Mouse (Mus musculus) T-helper 1 cell (primary cell): ENCODE data around the gene Sacs.
"Not testable (repeated sequence)": the region's sequence is repeated elsewhere in the genome, so short reads cannot be mapped to it uniquely, and the experiment has no call there.

Experiments
- in situ Hi-C: fragments of 300-600 bp; cut with MboI, MseI; formaldehyde crosslinking; loops from one replicate; pipeline ENCODE4 v1.15.1; 2025; ENCODE audit warnings: high pct_unique_total_duplicates

The Sacs gene

GRCm38 (mm10) chr14:61137994-61138726 is at the start of gene Sacs:
Gene Sacs (plus strand): TSS chr14:61138457.
- in situ Hi-C loops: no loop called here

DNA sequence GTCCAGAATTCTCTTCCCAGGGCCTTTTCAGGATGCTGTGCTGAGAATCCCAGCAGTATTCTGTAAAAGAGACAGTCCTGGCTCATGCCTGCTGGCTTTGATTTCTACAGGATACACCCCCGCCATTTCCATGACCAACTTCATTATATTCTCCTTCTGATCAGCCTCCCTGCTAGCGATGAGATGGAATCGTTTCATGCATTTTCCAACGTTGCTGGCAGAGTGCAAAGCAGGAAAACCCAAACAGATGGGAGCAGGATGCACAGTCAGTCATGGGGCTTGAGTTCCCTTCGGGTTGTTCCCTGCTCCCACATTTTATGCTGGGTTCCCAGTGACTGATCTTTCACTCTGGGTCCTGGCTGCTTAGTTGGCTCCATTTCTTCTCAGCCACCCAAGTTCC is 47.3 kb upstream of the Sacs start:
- in situ Hi-C loops: loop anchor here (10.0 kb wide), 1 partner anchor 524 kb away; no protein-coding TSS in a partner anchor

- in situ Hi-C loops: loop anchor here (10.0 kb wide), 1 partner anchor 523 kb away; no protein-coding TSS in a partner anchor
Measured at GRCm38 (mm10) chr14:61092073-61092472, 46.2 kb upstream of the Sacs start.

DNA sequence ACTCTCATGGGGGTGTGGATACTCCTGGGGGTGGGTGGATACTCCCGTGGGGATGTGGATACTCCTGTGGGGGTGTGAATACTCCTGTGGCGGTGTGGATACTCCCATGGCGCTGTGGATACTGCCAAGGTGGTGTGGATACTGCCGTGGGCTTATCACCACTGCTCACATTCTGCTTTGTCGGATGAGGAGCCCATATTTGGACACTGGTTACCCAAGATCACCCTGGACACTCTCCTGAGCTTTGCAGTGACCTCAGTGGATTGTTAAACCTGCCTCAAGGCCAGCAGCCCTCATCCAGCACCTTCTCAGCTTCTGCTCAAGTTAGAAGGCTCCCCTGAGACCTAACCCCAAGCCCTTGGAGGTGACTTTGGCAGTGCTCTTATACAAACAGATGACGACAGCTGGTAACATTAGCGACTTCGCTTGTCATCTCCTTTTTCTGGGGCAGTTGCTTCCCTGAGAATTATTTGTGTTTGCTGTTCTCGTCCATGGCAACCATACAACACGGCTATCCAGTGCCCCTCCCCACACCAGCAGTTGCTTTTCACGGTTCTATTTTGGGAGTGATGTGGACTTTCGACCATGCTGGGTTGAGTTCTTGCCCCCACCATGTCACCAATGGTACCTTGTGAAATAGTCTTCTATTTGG is 40.2 kb upstream of the Sacs start:
- in situ Hi-C loops: loop anchor here (10.0 kb wide), 1 partner anchor 517 kb away; no protein-coding TSS in a partner anchor

GRCm38 (mm10) chr14:61100736-61101135 is 37.5 kb upstream of the Sacs start:
- in situ Hi-C loops: no loop called here

DNA sequence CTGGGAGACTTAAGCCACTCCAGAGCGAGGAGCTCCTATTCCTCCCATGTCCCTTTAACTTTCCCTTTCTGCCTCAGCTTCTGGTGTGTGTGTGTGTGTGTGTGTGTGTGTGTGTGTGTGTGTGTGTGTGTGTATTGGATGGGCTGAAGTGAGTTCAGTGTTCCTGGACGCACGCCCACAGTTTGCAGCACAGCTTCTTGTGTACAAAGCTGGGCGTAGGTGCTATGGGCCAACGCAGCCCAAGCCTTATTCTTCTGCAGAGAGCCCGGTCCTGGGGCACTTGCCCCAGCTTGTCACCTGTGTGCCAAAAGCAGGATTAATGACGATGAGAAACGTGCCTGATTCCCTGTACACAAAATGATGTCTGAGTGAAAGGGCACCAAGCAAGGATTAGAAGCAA is 31.9 kb upstream of the Sacs start:
- in situ Hi-C loops: loop anchor here (5.0 kb wide), 1 partner anchor 419 kb away; no protein-coding TSS in a partner anchor

GRCm38 (mm10) chr14:61108625-61109024 is 29.6 kb upstream of the Sacs start:
- in situ Hi-C loops: loop anchor here (5.0 kb wide), 1 partner anchor 421 kb away; no protein-coding TSS in a partner anchor

DNA sequence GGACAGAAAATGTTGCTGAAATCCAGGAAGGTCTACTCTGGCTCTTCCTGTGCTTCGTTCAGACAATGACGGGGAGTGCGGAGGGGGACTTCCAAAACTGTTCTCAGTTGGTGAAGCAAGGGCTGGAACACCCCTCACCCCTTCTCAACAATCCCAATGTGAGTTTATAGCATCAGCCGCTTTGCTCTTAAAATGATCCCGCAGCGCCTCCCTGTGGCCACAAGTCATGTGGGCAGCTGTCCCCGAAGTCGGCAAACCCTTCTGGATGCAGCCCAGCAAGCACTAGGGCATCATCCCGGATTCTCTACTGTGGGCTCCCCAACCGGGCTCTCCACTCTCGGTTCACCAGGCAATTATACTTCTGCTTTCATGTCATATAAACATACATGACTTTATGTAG is 25.9 kb upstream of the Sacs start:
- in situ Hi-C loops: loop anchor here (5.0 kb wide), 1 partner anchor 315 kb away; no protein-coding TSS in a partner anchor

DNA sequence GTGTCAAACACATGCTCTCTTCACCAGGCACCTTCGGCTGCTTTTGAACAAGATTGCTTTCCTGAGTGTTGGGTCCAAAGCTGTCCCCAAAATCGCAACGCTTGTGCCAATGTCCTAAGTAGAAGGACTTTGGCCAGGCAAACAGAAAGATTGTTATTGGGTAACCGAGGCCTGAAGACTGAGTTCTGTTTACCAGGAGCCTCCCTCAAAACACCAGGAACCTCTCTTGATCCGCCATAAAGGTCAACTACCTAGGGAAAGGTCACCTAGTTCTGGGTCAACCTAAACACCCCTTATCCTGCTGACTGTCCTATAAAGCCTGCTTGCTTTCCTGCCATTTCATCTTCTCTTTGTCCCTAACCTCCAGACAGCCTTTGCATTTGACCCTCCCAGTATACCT is 13.5 kb upstream of the Sacs start:
- in situ Hi-C loops: no loop called here

GRCm38 (mm10) chr14:61125201-61125600 is 13.1 kb upstream of the Sacs start:
- in situ Hi-C loops: no loop called here

DNA sequence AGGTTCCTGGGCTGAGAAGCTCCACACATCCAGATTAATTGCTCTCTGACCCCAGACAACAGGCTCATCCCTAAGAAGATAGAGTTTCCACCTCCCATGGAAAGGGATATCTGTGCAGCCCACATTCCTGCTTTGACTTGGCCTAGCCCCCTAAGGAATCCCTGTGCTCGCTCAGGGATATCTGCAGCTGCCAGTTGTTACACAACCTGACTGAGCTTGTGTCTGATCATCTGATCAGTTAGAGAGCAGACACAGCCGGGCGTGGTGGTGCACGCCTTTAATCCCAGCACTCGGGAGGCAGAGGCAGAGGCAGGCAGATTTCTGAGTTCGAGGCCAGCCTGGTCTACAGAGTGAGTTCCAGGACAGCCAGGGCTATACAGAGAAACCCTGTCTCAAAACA is 10.9 kb upstream of the Sacs start:
- in situ Hi-C loops: not testable (repeated sequence)

GRCm38 (mm10) chr14:61128961-61129507 is 9.2 kb upstream of the Sacs start:
- in situ Hi-C loops: no loop called here

- in situ Hi-C loops: no loop called here
Measured at GRCm38 (mm10) chr14:61132556-61132955, 5.7 kb upstream of the Sacs start.

- in situ Hi-C loops: no loop called here
Measured at GRCm38 (mm10) chr14:61134381-61135030, 3.8 kb upstream of the Sacs start.

DNA sequence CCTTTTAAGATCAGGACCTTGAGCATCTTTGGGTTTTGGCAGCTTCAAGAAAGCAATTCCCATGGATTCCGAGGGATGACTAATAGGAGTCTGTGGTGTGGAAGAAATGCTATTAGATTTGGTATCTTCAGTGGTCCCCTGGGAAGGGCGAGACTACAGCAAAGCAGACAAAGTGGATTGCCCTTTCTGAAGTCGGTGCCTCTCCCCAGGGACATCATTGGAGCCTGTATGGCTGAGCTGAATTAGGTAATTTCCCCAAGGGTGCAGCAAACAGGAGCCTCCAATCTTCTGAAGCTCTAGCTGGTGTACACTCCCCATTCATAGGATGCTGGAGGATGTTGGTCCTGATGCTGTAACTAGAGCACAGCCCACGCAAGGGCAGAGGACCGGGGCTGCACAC is 847 bp upstream of the Sacs start:
- in situ Hi-C loops: no loop called here

GRCm38 (mm10) chr14:61138727-61139067 is 440 bp downstream of the Sacs start:
- in situ Hi-C loops: no loop called here

GRCm38 (mm10) chr14:61143358-61143757 is 5.1 kb downstream of the Sacs start:
- in situ Hi-C loops: no loop called here

DNA sequence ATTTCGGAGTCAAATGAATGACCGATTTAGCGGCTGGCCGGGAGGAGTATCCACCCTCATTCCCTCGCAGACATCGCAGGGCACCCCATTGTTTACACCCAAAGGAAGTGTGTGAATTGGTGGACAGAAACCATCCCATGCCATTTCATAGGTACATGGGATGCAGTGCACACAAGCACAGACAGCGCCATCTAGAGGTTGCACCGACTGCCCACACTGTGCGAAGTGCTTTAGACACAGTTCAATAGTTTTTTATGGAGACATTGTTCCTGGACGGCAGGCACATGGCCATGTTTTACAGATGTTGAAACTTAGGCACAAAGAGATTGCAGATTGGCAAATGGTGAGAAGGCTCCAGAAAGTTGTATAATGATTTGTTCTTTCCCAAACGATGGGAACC is 5.6 kb downstream of the Sacs start:
- in situ Hi-C loops: no loop called here

- in situ Hi-C loops: not testable (repeated sequence)
Measured at GRCm38 (mm10) chr14:61150416-61150815, 12.2 kb downstream of the Sacs start.

- in situ Hi-C loops: no loop called here
Measured at GRCm38 (mm10) chr14:61154900-61155585, 16.8 kb downstream of the Sacs start.

GRCm38 (mm10) chr14:61155687-61156086 is 17.4 kb downstream of the Sacs start:
- in situ Hi-C loops: no loop called here

- in situ Hi-C loops: not testable (repeated sequence)
Measured at GRCm38 (mm10) chr14:61157426-61157825, 19.2 kb downstream of the Sacs start.
